Mouse (Mus musculus): ENCODE measurements at regions not wholly inside any gene's neighbourhood (a gene's known extent, or its start where the extent isn't known, plus 50 kb on each side); places are given as distances from the start of the nearest gene placed in this dataset.
"Not testable (repeated sequence)": the region's sequence is repeated elsewhere in the genome, so short reads cannot be mapped to it uniquely, and the experiment has no call there.

- not testable (repeated sequence) for H3K9me3 ChIP-seq (ENCODE audit: control insufficient read depth, low read length); H3K4me1 ChIP-seq (ENCODE audit: control insufficient read depth, insufficient read depth, low read length); ATAC-seq; H3K36me3 ChIP-seq (ENCODE audit: control insufficient read depth, insufficient read depth, low read length); H3K27ac ChIP-seq (ENCODE audit: low read length); H3K4me3 ChIP-seq (ENCODE audit: low read length); H3K4me2 ChIP-seq (ENCODE audit: low read depth, low read length); H3K27me3 ChIP-seq (replicated peaks; ENCODE audit: control insufficient read depth, insufficient read depth, low read length); H3K9ac ChIP-seq (ENCODE audit: low read depth, low read length)
- WGBS = 45% methylated on average over 2 of the region's 2 CpGs
Observed at GRCm38 (mm10) chr3:110880472-110880871, 629.7 kb upstream of the Prmt6 start.

GRCm38 (mm10) chr3:110865989-110866388, 615.2 kb upstream of the Prmt6 start:
- ATAC-seq = no peak
- H3K9me3 ChIP-seq (ENCODE audit: control insufficient read depth, low read length) = no peaks in the 10 kb centered on the region
- H3K9ac ChIP-seq (ENCODE audit: low read depth, low read length) = no peak overlapping the region
- no peaks in the 10 kb centered on the region for H3K27me3 ChIP-seq (replicated peaks; ENCODE audit: control insufficient read depth, insufficient read depth, low read length)
- H3K4me3 ChIP-seq (ENCODE audit: low read length) = no peak overlapping the region
- whole genome bisulfite sequencing = 63% methylated on average over 1 of the region's 1 CpGs
- H3K27ac ChIP-seq (ENCODE audit: low read length) = no peak overlapping the region
- H3K36me3 ChIP-seq (ENCODE audit: control insufficient read depth, insufficient read depth, low read length) = no peaks in the 10 kb centered on the region
- H3K4me2 ChIP-seq (ENCODE audit: low read depth, low read length) = no peak overlapping the region
- H3K4me1 ChIP-seq (ENCODE audit: control insufficient read depth, insufficient read depth, low read length) = no peaks in the 10 kb centered on the region

- H3K36me3 ChIP-seq (ENCODE audit: control insufficient read depth, insufficient read depth, low read length) = no peaks in the 10 kb centered on the region
- peak; percentile 100 for ATAC-seq
- no peak overlapping the region for H3K4me2 ChIP-seq (ENCODE audit: low read depth, low read length)
- no peak overlapping the region for H3K9ac ChIP-seq (ENCODE audit: low read depth, low read length)
- no peaks in the 10 kb centered on the region for H3K4me1 ChIP-seq (ENCODE audit: control insufficient read depth, insufficient read depth, low read length)
- H3K9me3 ChIP-seq (ENCODE audit: control insufficient read depth, low read length) = no peaks in the 10 kb centered on the region
- 57% methylated on average over 2 of the region's 2 CpGs for WGBS
- no peak overlapping the region for H3K4me3 ChIP-seq (ENCODE audit: low read length)
- no peak overlapping the region for H3K27ac ChIP-seq (ENCODE audit: low read length)
- H3K27me3 ChIP-seq (replicated peaks; ENCODE audit: control insufficient read depth, insufficient read depth, low read length) = no peaks in the 10 kb centered on the region
Observed at GRCm38 (mm10) chr3:110847222-110847621, 596.4 kb upstream of the Prmt6 start.

GRCm38 (mm10) chr3:110820709-110821401, 570.1 kb upstream of the Prmt6 start:
- WGBS = 70% methylated on average over 3 of the region's 3 CpGs
- no peaks in the 10 kb centered on the region for H3K36me3 ChIP-seq (ENCODE audit: control insufficient read depth, insufficient read depth, low read length)
- no peak overlapping the region for H3K4me3 ChIP-seq (ENCODE audit: low read length)
- no peak overlapping the region for H3K9ac ChIP-seq (ENCODE audit: low read depth, low read length)
- no peaks in the 10 kb centered on the region for H3K27me3 ChIP-seq (replicated peaks; ENCODE audit: control insufficient read depth, insufficient read depth, low read length)
- H3K4me2 ChIP-seq (ENCODE audit: low read depth, low read length) = no peak overlapping the region
- no peaks in the 10 kb centered on the region for H3K9me3 ChIP-seq (ENCODE audit: control insufficient read depth, low read length)
- no peak overlapping the region for H3K27ac ChIP-seq (ENCODE audit: low read length)
- no peak for ATAC-seq
- H3K4me1 ChIP-seq (ENCODE audit: control insufficient read depth, insufficient read depth, low read length) = no peaks in the 10 kb centered on the region

GRCm38 (mm10) chr3:110789009-110789586, 538.3 kb upstream of the Prmt6 start:
- Histone ChIP-seq H3K4me3 (ENCODE audit: low read length) (no peak overlapping the region), H3K27me3 (replicated peaks; ENCODE audit: control insufficient read depth, insufficient read depth, low read length) (no peaks in the 10 kb centered on the region), H3K9ac (ENCODE audit: low read depth, low read length) (no peak overlapping the region), H3K36me3 (ENCODE audit: control insufficient read depth, insufficient read depth, low read length) (no peaks in the 10 kb centered on the region), H3K4me1 (ENCODE audit: control insufficient read depth, insufficient read depth, low read length) (no peaks in the 10 kb centered on the region), H3K4me2 (ENCODE audit: low read depth, low read length) (no peak overlapping the region), H3K9me3 (ENCODE audit: control insufficient read depth, low read length) (no peaks in the 10 kb centered on the region), H3K27ac (ENCODE audit: low read length) (no peak overlapping the region)
- 72% methylated on average over 4 of the region's 4 CpGs for WGBS
- no peak for ATAC-seq

GRCm38 (mm10) chr3:110755266-110755665, 504.5 kb upstream of the Prmt6 start:
- no peaks in the 10 kb centered on the region for H3K9me3 ChIP-seq (ENCODE audit: control insufficient read depth, low read length)
- H3K27me3 ChIP-seq (replicated peaks; ENCODE audit: control insufficient read depth, insufficient read depth, low read length) = no peaks in the 10 kb centered on the region
- no peak overlapping the region for H3K4me2 ChIP-seq (ENCODE audit: low read depth, low read length)
- no peaks in the 10 kb centered on the region for H3K36me3 ChIP-seq (ENCODE audit: control insufficient read depth, insufficient read depth, low read length)
- 80% methylated on average over 1 of the region's 1 CpGs for WGBS
- H3K4me3 ChIP-seq (ENCODE audit: low read length) = no peak overlapping the region
- H3K9ac ChIP-seq (ENCODE audit: low read depth, low read length) = no peak overlapping the region
- no peak overlapping the region for H3K27ac ChIP-seq (ENCODE audit: low read length)
- no peaks in the 10 kb centered on the region for H3K4me1 ChIP-seq (ENCODE audit: control insufficient read depth, insufficient read depth, low read length)
- ATAC-seq = no peak

- Histone ChIP-seq H3K4me1 (ENCODE audit: control insufficient read depth, insufficient read depth, low read length) (no peaks in the 10 kb centered on the region), H3K9ac (ENCODE audit: low read depth, low read length) (no peak overlapping the region), H3K4me2 (ENCODE audit: low read depth, low read length) (no peak overlapping the region), H3K27ac (ENCODE audit: low read length) (no peak overlapping the region), H3K36me3 (ENCODE audit: control insufficient read depth, insufficient read depth, low read length) (no peaks in the 10 kb centered on the region), H3K9me3 (ENCODE audit: control insufficient read depth, low read length) (no peaks in the 10 kb centered on the region), H3K27me3 (replicated peaks; ENCODE audit: control insufficient read depth, insufficient read depth, low read length) (no peaks in the 10 kb centered on the region), H3K4me3 (ENCODE audit: low read length) (no peak overlapping the region)
- 32% methylated on average over 2 of the region's 2 CpGs for WGBS
- ATAC-seq = no peak
Observed at GRCm38 (mm10) chr3:110746273-110746672, 495.5 kb upstream of the Prmt6 start.

- no peak for ATAC-seq
- Histone ChIP-seq H3K4me3 (ENCODE audit: low read length) (no peak overlapping the region), H3K36me3 (ENCODE audit: control insufficient read depth, insufficient read depth, low read length) (no peaks in the 10 kb centered on the region), H3K27ac (ENCODE audit: low read length) (no peak overlapping the region), H3K4me1 (ENCODE audit: control insufficient read depth, insufficient read depth, low read length) (no peaks in the 10 kb centered on the region), H3K9ac (ENCODE audit: low read depth, low read length) (no peak overlapping the region), H3K27me3 (replicated peaks; ENCODE audit: control insufficient read depth, insufficient read depth, low read length) (no peaks in the 10 kb centered on the region), H3K4me2 (ENCODE audit: low read depth, low read length) (no peak overlapping the region), H3K9me3 (ENCODE audit: control insufficient read depth, low read length) (no peaks in the 10 kb centered on the region)
- WGBS = 63% methylated on average over 4 of the region's 4 CpGs
Observed at GRCm38 (mm10) chr3:110700122-110700521, 449.3 kb upstream of the Prmt6 start.

- no peak overlapping the region for H3K4me3 ChIP-seq (ENCODE audit: low read length)
- 61% methylated on average over 7 of the region's 7 CpGs for WGBS
- H3K27ac ChIP-seq (ENCODE audit: low read length) = no peak overlapping the region
- no peaks in the 10 kb centered on the region for H3K4me1 ChIP-seq (ENCODE audit: control insufficient read depth, insufficient read depth, low read length)
- no peaks in the 10 kb centered on the region for H3K27me3 ChIP-seq (replicated peaks; ENCODE audit: control insufficient read depth, insufficient read depth, low read length)
- H3K9me3 ChIP-seq (ENCODE audit: control insufficient read depth, low read length) = no peaks in the 10 kb centered on the region
- H3K36me3 ChIP-seq (ENCODE audit: control insufficient read depth, insufficient read depth, low read length) = no peaks in the 10 kb centered on the region
- H3K9ac ChIP-seq (ENCODE audit: low read depth, low read length) = no peak overlapping the region
- ATAC-seq = no peak
- no peak overlapping the region for H3K4me2 ChIP-seq (ENCODE audit: low read depth, low read length)
Observed at GRCm38 (mm10) chr3:110667525-110668005, 416.8 kb upstream of the Prmt6 start.

GRCm38 (mm10) chr3:110666992-110667391, 416.2 kb upstream of the Prmt6 start:
- Histone ChIP-seq H3K27ac (ENCODE audit: low read length) (no peak overlapping the region), H3K9ac (ENCODE audit: low read depth, low read length) (no peak overlapping the region), H3K4me1 (ENCODE audit: control insufficient read depth, insufficient read depth, low read length) (no peaks in the 10 kb centered on the region), H3K4me2 (ENCODE audit: low read depth, low read length) (no peak overlapping the region), H3K9me3 (ENCODE audit: control insufficient read depth, low read length) (no peaks in the 10 kb centered on the region), H3K27me3 (replicated peaks; ENCODE audit: control insufficient read depth, insufficient read depth, low read length) (no peaks in the 10 kb centered on the region), H3K4me3 (ENCODE audit: low read length) (no peak overlapping the region), H3K36me3 (ENCODE audit: control insufficient read depth, insufficient read depth, low read length) (no peaks in the 10 kb centered on the region)
- 64% methylated on average over 2 of the region's 2 CpGs for WGBS
- ATAC-seq = no peak
